Mouse (Mus musculus): ENCODE measurements around the gene Rfc1.
A peak's percentile ranks its signal among the peaks of the same experiment; 100 is the strongest.
"Not testable (repeated sequence)": the region's sequence is repeated elsewhere in the genome, so short reads cannot be mapped to it uniquely, and the experiment has no call there.

Rfc1 gene

GRCm38 (mm10) chr5:65335298-65336074 is at the start of gene Rfc1:
TSS of gene Rfc1 (minus strand) at chr5:65335670.
- DNase-seq = peak; percentile 88

GRCm38 (mm10) chr5:65374746-65375145 is 39.3 kb upstream of the Rfc1 start:
- no peak for DNase-seq

GRCm38 (mm10) chr5:65371551-65371950 is 36.1 kb upstream of the Rfc1 start:
- no peak for DNase-seq

- no peak for DNase-seq
Measured at GRCm38 (mm10) chr5:65367837-65368236, 32.4 kb upstream of the Rfc1 start.

- DNase-seq = no peak
Measured at GRCm38 (mm10) chr5:65357771-65358170, 22.3 kb upstream of the Rfc1 start.

GRCm38 (mm10) chr5:65356851-65357250 is 21.4 kb upstream of the Rfc1 start:
- peak; percentile 58 for DNase-seq

- DNase-seq = no peak
Measured at GRCm38 (mm10) chr5:65354985-65355384, 19.5 kb upstream of the Rfc1 start.

GRCm38 (mm10) chr5:65354097-65354496 is 18.6 kb upstream of the Rfc1 start:
- peak; percentile 5 for DNase-seq

GRCm38 (mm10) chr5:65350508-65350907 is 15.0 kb upstream of the Rfc1 start:
- DNase-seq = no peak

GRCm38 (mm10) chr5:65348168-65348567 is 12.7 kb upstream of the Rfc1 start, which contains the start of gene Klb:
TSS of gene Klb (plus strand) at chr5:65348314.
- DNase-seq = no peak

GRCm38 (mm10) chr5:65340167-65340566 is 4.7 kb upstream of the Rfc1 start:
- DNase-seq = no peak

- no peak for DNase-seq
Measured at GRCm38 (mm10) chr5:65338394-65338793, 2.9 kb upstream of the Rfc1 start.

- DNase-seq = no peak
Measured at GRCm38 (mm10) chr5:65336075-65336355, 545 bp upstream of the Rfc1 start.

- no peak for DNase-seq
Measured at GRCm38 (mm10) chr5:65334788-65335187, 682 bp downstream of the Rfc1 start.

- no peak for DNase-seq
Measured at GRCm38 (mm10) chr5:65329971-65330370, 5.5 kb downstream of the Rfc1 start.

- peak; percentile 13 for DNase-seq
Measured at GRCm38 (mm10) chr5:65326212-65326611, 9.3 kb downstream of the Rfc1 start.

- DNase-seq = no peak
Measured at GRCm38 (mm10) chr5:65324758-65325355, 10.6 kb downstream of the Rfc1 start.

GRCm38 (mm10) chr5:65324271-65324670 is 11.2 kb downstream of the Rfc1 start:
- DNase-seq = no peak

GRCm38 (mm10) chr5:65322165-65322564 is 13.3 kb downstream of the Rfc1 start:
- DNase-seq = no peak

- no peak for DNase-seq
Measured at GRCm38 (mm10) chr5:65319176-65319575, 16.3 kb downstream of the Rfc1 start.

- DNase-seq = no peak
Measured at GRCm38 (mm10) chr5:65308866-65309265, 26.6 kb downstream of the Rfc1 start.

- DNase-seq = no peak
Measured at GRCm38 (mm10) chr5:65308208-65308607, 27.3 kb downstream of the Rfc1 start.

GRCm38 (mm10) chr5:65305516-65305915 is 30.0 kb downstream of the Rfc1 start:
- DNase-seq = no peak

GRCm38 (mm10) chr5:65300121-65300520 is 35.3 kb downstream of the Rfc1 start:
- DNase-seq = no peak

GRCm38 (mm10) chr5:65299623-65300022 is 35.8 kb downstream of the Rfc1 start:
- not testable (repeated sequence) for DNase-seq

All from lung, postnatal 10 days (tissue).